Mouse (Mus musculus) CH12.LX (cell line): ENCODE results near the gene Slc17a5. TPM values are rescaled to one million over a fixed set of nuclear protein-coding genes. Genes with fewer than 3 reads are reported as not detected.
A peak's percentile ranks its signal among the peaks of the same experiment; 100 is the strongest.

Experiments
- DNase-seq: peaks from one replicate; pipeline ENCODE4 v3.0.0-alpha.2; 2013; ENCODE audit errors: extremely low read depth
- H3K27ac ChIP-seq: 2 replicates; pipeline ENCODE4 v1.5.1; 2012; ENCODE audit warnings: low read depth, mild to moderate bottlenecking, control low read depth, moderate library complexity; ENCODE audit not compliant: insufficient read depth
- H3K27me3 ChIP-seq: replicated peaks from 2 replicates; pipeline ENCODE3; 2012; ENCODE audit warnings: inconsistent platforms
- H3K36me3 ChIP-seq, 2 experiments: replicated peaks in 1 of 2; 2 replicates each; pipeline versions ENCODE3 to v1.6.1; 2012; ENCODE audit warnings: inconsistent platforms in 1 of 2, low read length in 1 of 2, mild to moderate bottlenecking in 1 of 2, mixed read lengths in 1 of 2, moderate library complexity in 1 of 2; ENCODE audit not compliant: control insufficient read depth in 1 of 2, insufficient read depth in 1 of 2
- H3K4me1 ChIP-seq, 2 experiments: 2 replicates each; pipeline ENCODE4 v1.6.1; 2012; ENCODE audit warnings: inconsistent platforms in 1 of 2, moderate library complexity in 1 of 2; ENCODE audit not compliant: insufficient read depth in 2 of 2, control insufficient read depth in 1 of 2
- H3K4me2 ChIP-seq: 2 replicates; pipeline ENCODE4 v1.6.1; 2012; ENCODE audit warnings: low read depth, mild to moderate bottlenecking, control low read depth; ENCODE audit not compliant: poor library complexity, insufficient read depth, severe bottlenecking
- H3K4me3 ChIP-seq, 3 experiments: fragments of 150-350 bp in 1 of 3; sonication (generic) in 1 of 3; replicated peaks in 1 of 3; 2 replicates each; pipeline versions ENCODE3 to v1.5.1; 2011 to 2012; ENCODE audit warnings: low read depth in 2 of 3, low read length in 2 of 3, mild to moderate bottlenecking in 2 of 3, moderate library complexity in 2 of 3, control low read depth in 1 of 3, improper control_type of control experiment in 1 of 3, inconsistent platforms in 1 of 3, mixed read lengths in 1 of 3; ENCODE audit not compliant: poor library complexity in 1 of 3
- H3K79me2 ChIP-seq: replicated peaks from 2 replicates; pipeline ENCODE4 v1.6.1; 2012; ENCODE audit warnings: mild to moderate bottlenecking, moderate library complexity; ENCODE audit not compliant: control insufficient read depth, poor library complexity, insufficient read depth, severe bottlenecking; ENCODE audit errors: extremely low read depth
- H3K9ac ChIP-seq: 2 replicates; pipeline ENCODE4 v1.6.1; 2012; ENCODE audit warnings: low read depth, mild to moderate bottlenecking, control low read depth, moderate library complexity; ENCODE audit not compliant: insufficient read depth
- H3K9me3 ChIP-seq: replicated peaks from 2 replicates; pipeline ENCODE3; 2012; ENCODE audit warnings: low read length, inconsistent platforms, mixed read lengths
- CHD1 ChIP-seq: IDR thresholded peaks from 2 replicates; pipeline ENCODE4 v1.6.1; 2012; ENCODE audit warnings: low read depth, low read length, improper control_type of control experiment, inconsistent platforms
- CTCF ChIP-seq, 2 experiments: IDR thresholded peaks in 1 of 2; conservative IDR thresholded peaks in 1 of 2; 2 replicates each; pipeline ENCODE4 v1.5.1; 2011 to 2012; ENCODE audit warnings: low read depth in 2 of 2, low read length in 2 of 2, improper control_type of control experiment in 1 of 2, inconsistent platforms in 1 of 2, mild to moderate bottlenecking in 1 of 2, moderate library complexity in 1 of 2
- GABPA ChIP-seq: IDR thresholded peaks from 2 replicates; pipeline ENCODE4 v1.6.1; 2012; ENCODE audit warnings: low read depth, low read length, improper control_type of control experiment, inconsistent platforms; ENCODE audit not compliant: insufficient replicate concordance
- HCFC1 ChIP-seq: IDR thresholded peaks from 2 replicates; pipeline ENCODE4 v1.6.1; 2012; ENCODE audit warnings: low read depth, mild to moderate bottlenecking, inconsistent platforms, low read length, improper control_type of control experiment
- IRF4 ChIP-seq: IDR thresholded peaks from 2 replicates; pipeline ENCODE4 v1.6.1; 2014; ENCODE audit warnings: low read depth, mild to moderate bottlenecking, inconsistent platforms, low read length, improper control_type of control experiment
- JUN ChIP-seq: IDR thresholded peaks from 2 replicates; pipeline ENCODE4 v1.6.1; 2011; ENCODE audit warnings: low read depth, mild to moderate bottlenecking, low read length, improper control_type of control experiment, moderate library complexity; ENCODE audit not compliant: insufficient read depth
- MAFK ChIP-seq: IDR thresholded peaks from 2 replicates; pipeline ENCODE4 v1.6.1; 2011; ENCODE audit warnings: low read length, improper control_type of control experiment; ENCODE audit not compliant: insufficient replicate concordance
- MAZ ChIP-seq: IDR thresholded peaks from 2 replicates; pipeline ENCODE4 v1.6.1; 2012; ENCODE audit warnings: low read depth, mild to moderate bottlenecking, inconsistent platforms, low read length, improper control_type of control experiment, moderate library complexity
- MXI1 ChIP-seq: IDR thresholded peaks from 2 replicates; pipeline ENCODE4 v1.6.1; 2011; ENCODE audit warnings: mild to moderate bottlenecking, low read depth, low read length, improper control_type of control experiment
- MYC ChIP-seq: IDR thresholded peaks from 2 replicates; pipeline ENCODE4 v1.6.1; 2011; ENCODE audit warnings: low read depth, mild to moderate bottlenecking, improper control_type of control experiment, low read length
- NELFE ChIP-seq: IDR thresholded peaks from 2 replicates; pipeline ENCODE4 v1.6.1; 2011; ENCODE audit warnings: low read depth, low read length, improper control_type of control experiment
- PAX5 ChIP-seq: IDR thresholded peaks from 2 replicates; pipeline ENCODE4 v1.6.1; 2012; ENCODE audit warnings: low read length, inconsistent platforms, mixed read lengths
- POLR2A ChIP-seq: IDR thresholded peaks from 2 replicates; pipeline ENCODE4 v1.6.1; 2011; ENCODE audit warnings: low read depth, mild to moderate bottlenecking, improper control_type of control experiment, low read length
- RAD21 ChIP-seq: IDR thresholded peaks from 2 replicates; pipeline ENCODE4 v1.6.1; 2011; ENCODE audit warnings: low read depth, mild to moderate bottlenecking, low read length, improper control_type of control experiment, moderate library complexity
- RCOR1 ChIP-seq: conservative IDR thresholded peaks from 2 replicates; pipeline ENCODE4 v1.6.1; 2012; ENCODE audit warnings: low read depth, mild to moderate bottlenecking, inconsistent platforms, low read length, improper control_type of control experiment
- SMC3 ChIP-seq: IDR thresholded peaks from 2 replicates; pipeline ENCODE4 v1.6.1; 2011; ENCODE audit warnings: low read depth, low read length, improper control_type of control experiment
- TBP ChIP-seq: conservative IDR thresholded peaks from 2 replicates; pipeline ENCODE4 v1.6.1; 2011; ENCODE audit warnings: low read depth, low read length, improper control_type of control experiment
- UBTF ChIP-seq: IDR thresholded peaks from 2 replicates; pipeline ENCODE4 v1.6.1; 2012; ENCODE audit warnings: low read depth, mild to moderate bottlenecking, inconsistent platforms, low read length, improper control_type of control experiment, moderate library complexity
- USF2 ChIP-seq: conservative IDR thresholded peaks from 2 replicates; pipeline ENCODE4 v1.6.1; 2011; ENCODE audit warnings: low read depth, low read length, improper control_type of control experiment
- ZC3H11A ChIP-seq: IDR thresholded peaks from 2 replicates; pipeline ENCODE4 v1.6.1; 2012; ENCODE audit warnings: low read depth, mild to moderate bottlenecking, inconsistent platforms, low read length, improper control_type of control experiment
- ZNF384 ChIP-seq: IDR thresholded peaks from 2 replicates; pipeline ENCODE4 v1.6.1; 2012; ENCODE audit warnings: low read depth, low read length, improper control_type of control experiment, inconsistent platforms
- dilution Hi-C: fragments of 300-500 bp; cut with MboI; formaldehyde crosslinking; loops from 2 replicates; pipeline ENCODE4 v1.14.3; 2020; ENCODE audit warnings: low sequenced_read_pairs; ENCODE audit not compliant: extremely low pct_unique_long_range_greater_than_20kb, extremely low pct_ligation_motif_present
- in situ Hi-C: fragments of 300-500 bp; cut with MboI; formaldehyde crosslinking; loops from 3 replicates; pipeline ENCODE4 v1.14.3; 2019; ENCODE audit warnings: low sequenced_read_pairs, low pct_ligation_motif_present, low pct_unique_long_range_greater_than_20kb, mixed read lengths
- polyA plus RNA-seq: library from polyadenylated mRNA; unstranded; fragments of >175 nt; gene quantifications from 2 replicates; pipeline ENCODE4 v1.2.1, GENCODE M21; 2012; ENCODE audit warnings: low read depth; ENCODE audit not compliant: insufficient read length
- total RNA-seq, 2 experiments: library from RNA; depleted of rRNA; stranded (reverse); fragments of 300-350 nt in 1 of 2; fragments of >200 nt in 1 of 2; gene quantifications; 2 replicates each; pipeline ENCODE4 v1.2.3; 2012 to 2014

The Slc17a5 gene
- total and polyA plus RNA-seq, 3 experiments: 4.9 to 7.6 (median 6.7) TPM

GRCm38 (mm10) chr9:78552984-78553383 lies 34.9 kb downstream of the Slc17a5 start:
- in situ Hi-C loops (no loop called here), dilution Hi-C loops (no loop called here)
- TF ChIP-seq MXI1: peak; percentile 85
- TF ChIP-seq JUN: no peak
- TF ChIP-seq MAFK: no peak
- peak; percentile 67 for TF ChIP-seq SMC3
- peak; percentile 72 to 82 for TF ChIP-seq CTCF (conservative IDR thresholded peaks at IDR 0.05 in 1 of 2, IDR thresholded peaks at IDR 0.05 in 1 of 2; ENCODE audit: low read depth in 2 of 2, low read length in 2 of 2)
- TF ChIP-seq HCFC1: no peak
- no peak for TF ChIP-seq TBP
- peak; percentile 69 for TF ChIP-seq RAD21
- TF ChIP-seq ZC3H11A: peak; percentile 18; the same call in 1 of the 2 replicates
- no peaks in the 10 kb centered on the region for H3K79me2 ChIP-seq
- no peak overlapping the region for H3K27ac ChIP-seq
- no peak overlapping the region for H3K4me2 ChIP-seq
- peak; percentile 55 for DNase-seq
- H3K27me3 ChIP-seq: no peaks in the 10 kb centered on the region
- no peaks in the 10 kb centered on the region for H3K9me3 ChIP-seq
- peaks cover 0 to 3% of the 10 kb centered on the region in 2 experiments; a peak in 1 of 4 replicates for H3K4me1 ChIP-seq
- peaks cover 6 to 24% of the 10 kb centered on the region in 2 experiments for H3K36me3 ChIP-seq
- H3K4me3 ChIP-seq: no peak overlapping the region
- no peak overlapping the region for H3K9ac ChIP-seq

GRCm38 (mm10) chr9:78551761-78552160 lies 36.1 kb downstream of the Slc17a5 start:
- DNase-seq: no peak
- dilution Hi-C loops: no loop called here

More at GRCm38 (mm10) chr9:78551761-78552160, 36.1 kb downstream of the Slc17a5 start:
- no peak overlapping the region for H3K4me3 ChIP-seq
- no peaks in the 10 kb centered on the region for H3K9me3 ChIP-seq
- H3K4me1 ChIP-seq: peaks cover 0 to 3% of the 10 kb centered on the region in 2 experiments; a peak in 1 of 4 replicates
- H3K27me3 ChIP-seq: no peaks in the 10 kb centered on the region
- H3K27ac ChIP-seq: no peak overlapping the region
- TF ChIP-seq JUN (no peak), TBP (no peak), GABPA (no peak), RCOR1 (no peak), MAFK (no peak), NELFE (no peak), MAZ (no peak), CTCF (conservative IDR thresholded peaks at IDR 0.05 in 1 of 2, IDR thresholded peaks at IDR 0.05 in 1 of 2; ENCODE audit: low read depth in 2 of 2, low read length in 2 of 2) (no peak), CHD1 (no peak), PAX5 (no peak), IRF4 (no peak), MYC (no peak), POLR2A (no peak), USF2 (no peak), ZNF384 (no peak), UBTF (no peak), RAD21 (no peak)
- in situ Hi-C loops: no loop called here
- H3K4me2 ChIP-seq: no peak overlapping the region
- H3K36me3 ChIP-seq: peaks cover 5 to 16% of the 10 kb centered on the region in 2 experiments
- H3K79me2 ChIP-seq: no peaks in the 10 kb centered on the region
- H3K9ac ChIP-seq: no peak overlapping the region
